Mouse (Mus musculus) megakaryocyte, embryonic 14.5 days (primary cell): ENCODE data around the gene Scfd2. TPM values are rescaled to one million over a fixed set of nuclear protein-coding genes. Genes with fewer than 3 reads are reported as not detected.

ENCODE experiments used
- H3K27me3 ChIP-seq: replicated peaks from 2 replicates; pipeline ENCODE3; 2012; ENCODE audit warnings: inconsistent platforms
- H3K36me3 ChIP-seq: replicated peaks from 2 replicates; pipeline ENCODE3; 2012; ENCODE audit warnings: low read length, inconsistent platforms, mixed read lengths
- H3K4me1 ChIP-seq: 2 replicates; pipeline ENCODE4 v1.6.1; 2012; ENCODE audit warnings: inconsistent platforms
- H3K4me3 ChIP-seq: replicated peaks from 2 replicates; pipeline ENCODE3; 2012; ENCODE audit warnings: moderate library complexity, mild to moderate bottlenecking, inconsistent platforms
- H3K9me3 ChIP-seq: 2 replicates; pipeline ENCODE4 v1.6.1; 2012; ENCODE audit warnings: inconsistent platforms
- FLI1 ChIP-seq: IDR thresholded peaks from 2 replicates; pipeline ENCODE4 v1.6.1; 2012; ENCODE audit warnings: low read length, inconsistent platforms, mixed read lengths
- GATA1 ChIP-seq: IDR thresholded peaks from 3 replicates; pipeline ENCODE4 v1.6.1; 2012; ENCODE audit warnings: mixed read lengths, low read length, inconsistent platforms, borderline replicate concordance
- polyA plus RNA-seq: library from polyadenylated mRNA; stranded (reverse); fragments of >175 nt; gene quantifications from 2 replicates; pipeline ENCODE4 v1.2.3, GENCODE M21; 2012; ENCODE audit warnings: low replicate concordance; ENCODE audit not compliant: insufficient read depth

Gene Scfd2
- polyA plus RNA-seq, 1 experiment: 2.5 TPM

DNA sequence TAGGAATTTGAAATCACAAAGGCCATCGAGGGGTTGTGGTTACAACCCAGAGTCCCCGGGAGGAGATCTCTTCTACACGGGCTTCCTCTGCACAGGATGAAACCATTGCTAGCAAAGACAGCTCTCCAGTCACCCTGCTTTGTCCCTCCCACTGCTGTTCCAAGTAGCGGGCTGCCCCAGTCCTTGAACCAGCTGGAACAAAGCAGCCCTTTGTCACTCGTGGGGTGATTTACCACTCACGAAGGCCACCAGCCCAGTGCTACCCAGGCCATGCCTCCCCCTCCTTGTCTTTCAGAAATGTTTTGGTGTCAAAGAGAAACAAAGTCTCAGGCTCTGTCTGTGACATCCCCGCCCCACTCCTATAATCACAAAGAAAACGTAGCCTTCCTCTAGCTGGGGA, 326.1 kb downstream of the Scfd2 start:
- Histone ChIP-seq H3K36me3 (peaks cover 11% of the 10 kb centered on the region), H3K9me3 (peaks cover 16% of the 10 kb centered on the region), H3K27me3 (peaks cover 8% of the 10 kb centered on the region), H3K4me3 (no peak overlapping the region), H3K4me1 (peaks cover 32% of the 10 kb centered on the region)
- TF ChIP-seq GATA1 (no peak), FLI1 (no peak)

DNA sequence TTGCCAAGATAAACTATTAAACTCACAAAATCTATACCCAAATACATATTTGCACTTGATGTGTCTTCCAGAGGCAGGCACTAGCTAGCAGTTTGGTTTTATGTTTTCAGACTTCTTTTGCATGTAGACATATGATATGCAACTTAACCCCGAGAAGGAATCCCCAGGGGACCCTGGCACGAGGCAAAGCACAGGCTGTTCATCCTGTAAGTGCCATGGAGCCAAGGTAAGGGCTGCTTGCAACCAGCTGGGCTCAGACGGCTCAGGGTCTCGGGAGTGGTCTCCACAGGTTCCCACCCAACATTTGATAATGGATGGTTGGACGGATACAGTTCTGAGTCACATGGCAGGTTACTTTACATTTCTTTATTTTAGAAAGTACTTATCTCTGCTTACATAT, 327.1 kb downstream of the Scfd2 start:
- Histone ChIP-seq H3K4me1 (peaks cover 30% of the 10 kb centered on the region), H3K36me3 (peaks cover 11% of the 10 kb centered on the region), H3K9me3 (peaks cover 16% of the 10 kb centered on the region), H3K4me3 (no peak overlapping the region), H3K27me3 (peaks cover 8% of the 10 kb centered on the region)
- TF ChIP-seq GATA1: no peak
- TF ChIP-seq FLI1: no peak

DNA sequence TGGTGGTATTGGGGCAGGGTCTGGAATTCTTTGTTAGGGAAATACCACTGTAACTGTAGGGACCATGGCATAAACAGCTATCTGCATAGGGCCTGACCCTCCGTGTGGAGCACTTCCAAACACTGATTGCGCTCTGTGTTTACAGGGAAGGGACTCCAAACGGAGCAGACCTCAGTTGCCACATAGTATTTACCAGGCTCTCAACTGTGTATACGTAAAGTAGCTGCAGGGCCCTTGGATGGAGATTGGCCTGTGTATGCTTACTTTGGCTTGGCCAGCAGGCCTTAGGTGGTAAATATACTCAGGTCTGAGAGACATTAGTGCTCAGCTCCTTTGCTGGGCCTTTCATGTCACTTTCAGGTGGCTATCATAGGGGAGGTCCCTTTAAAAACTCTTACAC, 329.0 kb downstream of the Scfd2 start:
- Histone ChIP-seq H3K27me3 (peaks cover 18% of the 10 kb centered on the region), H3K4me3 (no peak overlapping the region), H3K9me3 (peaks cover 16% of the 10 kb centered on the region), H3K36me3 (peaks cover 24% of the 10 kb centered on the region), H3K4me1 (peaks cover 21% of the 10 kb centered on the region)
- TF ChIP-seq GATA1: no peak
- no peak for TF ChIP-seq FLI1

- Histone ChIP-seq H3K27me3 (peaks cover 19% of the 10 kb centered on the region), H3K36me3 (peaks cover 26% of the 10 kb centered on the region), H3K9me3 (peaks cover 16% of the 10 kb centered on the region), H3K4me1 (peaks cover 25% of the 10 kb centered on the region), H3K4me3 (no peak overlapping the region)
- no peak for TF ChIP-seq GATA1
- TF ChIP-seq FLI1: no peak
Measured at GRCm38 (mm10) chr5:74201570-74202357, 329.8 kb downstream of the Scfd2 start.

GRCm38 (mm10) chr5:74200481-74200880, 331.1 kb downstream of the Scfd2 start:
- peaks cover 16% of the 10 kb centered on the region for H3K9me3 ChIP-seq
- peaks cover 22% of the 10 kb centered on the region for H3K36me3 ChIP-seq
- peaks cover 20% of the 10 kb centered on the region for H3K27me3 ChIP-seq
- no peak for TF ChIP-seq FLI1
- no peak for TF ChIP-seq GATA1
- peak overlapping the region; percentile 12 for H3K4me3 ChIP-seq
- peaks cover 34% of the 10 kb centered on the region for H3K4me1 ChIP-seq

DNA sequence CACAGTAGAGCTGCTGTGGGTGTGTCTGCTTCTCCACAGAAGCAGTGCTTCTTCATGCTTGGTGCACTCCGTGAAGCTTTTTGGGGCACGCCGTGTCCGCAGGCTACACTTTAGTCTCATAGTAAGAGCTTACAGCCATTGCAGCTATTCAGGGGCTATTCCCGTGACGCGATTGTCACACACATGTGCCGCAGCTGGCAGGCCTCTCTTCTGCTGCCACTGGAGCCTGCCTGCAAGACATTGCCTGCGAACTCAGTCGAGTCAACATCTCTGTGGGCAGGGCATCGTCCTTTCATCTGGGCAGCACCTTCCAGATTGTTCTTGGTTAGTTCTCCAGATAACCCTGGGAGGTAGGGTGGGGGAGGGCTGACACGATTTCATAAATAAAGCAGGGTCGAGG, 331.8 kb downstream of the Scfd2 start:
- Histone ChIP-seq H3K9me3 (peaks cover 16% of the 10 kb centered on the region), H3K4me3 (no peak overlapping the region), H3K27me3 (peaks cover 25% of the 10 kb centered on the region), H3K36me3 (peaks cover 22% of the 10 kb centered on the region), H3K4me1 (peaks cover 37% of the 10 kb centered on the region)
- TF ChIP-seq GATA1 (no peak), FLI1 (no peak)

DNA sequence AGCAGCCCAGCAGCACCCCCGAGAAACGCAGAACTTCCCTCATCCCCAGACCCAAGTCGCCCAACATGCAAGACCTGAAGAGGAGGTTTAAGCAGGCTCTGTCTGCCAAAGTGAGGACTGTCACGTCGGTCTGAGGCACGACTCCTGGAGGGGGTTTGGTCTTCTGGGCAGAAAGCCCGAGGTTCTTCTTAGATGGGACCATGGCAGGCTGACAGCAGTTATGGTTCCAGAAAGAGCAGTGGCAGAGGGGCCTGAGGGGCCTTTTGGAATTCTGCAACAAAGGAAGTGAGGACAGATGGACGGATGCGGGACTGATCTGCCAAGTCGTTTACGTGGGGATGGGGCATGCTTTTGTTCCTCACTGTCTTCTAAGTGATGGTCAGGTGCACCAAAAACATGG, 333.1 kb downstream of the Scfd2 start:
- TF ChIP-seq FLI1 (no peak), GATA1 (no peak)
- Histone ChIP-seq H3K9me3 (peaks cover 10% of the 10 kb centered on the region), H3K27me3 (peaks cover 39% of the 10 kb centered on the region), H3K4me1 (peaks cover 50% of the 10 kb centered on the region), H3K4me3 (no peak overlapping the region), H3K36me3 (peaks cover 19% of the 10 kb centered on the region)

GRCm38 (mm10) chr5:74197541-74198330, 333.8 kb downstream of the Scfd2 start:
- Histone ChIP-seq H3K4me3 (peak overlapping the region; percentile 10), H3K36me3 (peaks cover 15% of the 10 kb centered on the region), H3K4me1 (peaks cover 55% of the 10 kb centered on the region), H3K27me3 (peaks cover 41% of the 10 kb centered on the region), H3K9me3 (peaks cover 3% of the 10 kb centered on the region; the same call in 1 of the 2 replicates)
- TF ChIP-seq FLI1 (no peak), GATA1 (no peak)

DNA sequence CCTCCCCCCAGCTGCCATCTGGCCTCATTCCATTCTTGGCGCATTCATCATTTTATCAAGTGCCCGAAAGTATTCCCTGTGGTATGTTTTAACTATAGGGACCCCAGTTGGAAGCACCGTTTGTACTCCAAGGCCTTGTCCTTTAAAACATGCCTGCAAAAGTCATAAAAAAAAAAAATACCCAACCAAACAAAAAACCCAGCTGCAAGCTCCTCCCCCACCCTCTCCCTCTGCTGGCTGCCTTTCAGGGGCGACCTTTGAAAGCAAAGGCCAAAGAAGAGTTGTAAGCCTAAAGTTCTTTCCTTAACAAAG, 335.3 kb downstream of the Scfd2 start:
- peaks cover 50% of the 10 kb centered on the region for H3K27me3 ChIP-seq
- no peaks in the 10 kb centered on the region for H3K9me3 ChIP-seq
- no peak overlapping the region for H3K4me3 ChIP-seq
- TF ChIP-seq FLI1: no peak
- H3K4me1 ChIP-seq: peaks cover 59% of the 10 kb centered on the region
- peaks cover 15% of the 10 kb centered on the region for H3K36me3 ChIP-seq
